Mouse (Mus musculus) MEL (cell line): ENCODE results near the gene Fam78b.

Experiments used
- CTCF ChIP-seq, 3 experiments: IDR thresholded peaks in 2 of 3; conservative IDR thresholded peaks in 1 of 3; 2 replicates each; pipeline ENCODE4 v1.5.1; 2011 to 2012; ENCODE audit warnings: low read length in 3 of 3, low read depth in 2 of 3, mild to moderate bottlenecking in 2 of 3, improper control_type of control experiment in 1 of 3, inconsistent platforms in 1 of 3, mixed read lengths in 1 of 3, moderate library complexity in 1 of 3; ENCODE audit not compliant: control insufficient read depth in 1 of 3, insufficient read depth in 1 of 3, poor library complexity in 1 of 3, severe bottlenecking in 1 of 3
- E2F4 ChIP-seq: IDR thresholded peaks from 2 replicates; pipeline ENCODE4 v1.6.1; 2011; ENCODE audit warnings: low read depth, low read length, improper control_type of control experiment, borderline replicate concordance
- MAZ ChIP-seq: IDR thresholded peaks from 2 replicates; pipeline ENCODE4 v1.6.1; 2012; ENCODE audit warnings: low read depth, mild to moderate bottlenecking, inconsistent platforms, low read length, improper control_type of control experiment
- POLR2A ChIP-seq, 2 experiments: IDR thresholded peaks; 2 replicates each; pipeline ENCODE4 v1.6.1; 2011 to 2012; ENCODE audit warnings: low read length in 2 of 2, mild to moderate bottlenecking in 2 of 2, control low read depth in 1 of 2, improper control_type of control experiment in 1 of 2, low read depth in 1 of 2, moderate library complexity in 1 of 2; ENCODE audit not compliant: control insufficient read depth in 1 of 2, insufficient read depth in 1 of 2, poor library complexity in 1 of 2
- RCOR1 ChIP-seq: IDR thresholded peaks from 2 replicates; pipeline ENCODE4 v1.6.1; 2012; ENCODE audit warnings: low read depth, mild to moderate bottlenecking, inconsistent platforms, low read length, improper control_type of control experiment
- SMC3 ChIP-seq: IDR thresholded peaks from 2 replicates; pipeline ENCODE4 v1.6.1; 2011; ENCODE audit warnings: low read depth, low read length, improper control_type of control experiment
- TBP ChIP-seq: IDR thresholded peaks from 2 replicates; pipeline ENCODE4 v1.8.0; 2011; ENCODE audit warnings: low read depth, low read length, improper control_type of control experiment
- TCF12 ChIP-seq: IDR thresholded peaks from 2 replicates; pipeline ENCODE4 v1.6.1; 2014; ENCODE audit warnings: low read depth, mild to moderate bottlenecking, inconsistent platforms, low read length, improper control_type of control experiment, moderate library complexity
- ZC3H11A ChIP-seq: IDR thresholded peaks from 2 replicates; pipeline ENCODE4 v1.6.1; 2012; ENCODE audit warnings: low read depth, mild to moderate bottlenecking, inconsistent platforms, low read length, improper control_type of control experiment

DNA sequence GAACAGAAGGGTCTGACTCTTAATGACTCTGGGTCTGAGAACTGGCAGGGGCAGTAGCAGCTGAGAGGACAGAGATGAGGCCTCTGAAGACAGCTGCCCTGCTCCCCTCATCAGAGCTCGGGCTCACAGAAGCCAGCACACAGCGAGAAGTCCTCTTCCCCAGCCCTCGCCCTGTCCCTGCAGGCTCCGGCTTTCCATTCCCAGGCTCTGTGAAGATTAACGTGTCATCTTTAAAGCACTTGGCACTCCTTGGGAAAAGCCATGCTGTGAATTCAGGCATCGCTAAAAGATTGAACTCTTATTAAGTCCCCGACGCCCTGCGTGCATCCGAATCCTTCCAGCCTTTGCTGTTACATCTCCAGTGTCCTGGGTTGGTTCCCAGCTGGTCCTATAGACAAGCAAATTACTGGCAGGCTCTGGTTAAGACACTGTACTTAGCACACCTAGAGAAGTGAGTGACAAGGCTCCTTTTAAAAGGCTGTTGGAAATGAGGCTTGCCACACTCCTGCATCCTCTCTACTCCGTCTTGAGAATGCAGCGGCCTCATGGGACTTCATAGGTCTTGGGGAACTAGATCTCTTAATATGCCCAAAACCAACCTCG is 30.9 kb downstream of the Fam78b start:
- TF ChIP-seq POLR2A (IDR thresholded peaks at IDR 0.05; ENCODE audit: control insufficient read depth in 1 of 2, insufficient read depth in 1 of 2, low read depth in 1 of 2, low read length in 2 of 2, poor library complexity in 1 of 2) (no peak), RCOR1 (no peak), SMC3 (no peak), CTCF (IDR thresholded peaks at IDR 0.05 in 2 of 3, conservative IDR thresholded peaks at IDR 0.05 in 1 of 3; ENCODE audit: control insufficient read depth in 1 of 3, insufficient read depth in 1 of 3, low read depth in 2 of 3, low read length in 3 of 3, poor library complexity in 1 of 3, severe bottlenecking in 1 of 3) (no peak), ZC3H11A (no peak), TCF12 (no peak), MAZ (no peak), E2F4 (no peak), TBP (no peak)
